Mouse (Mus musculus): ENCODE measurements around the gene Arap1. TPM values are rescaled to one million over a fixed set of nuclear protein-coding genes. Genes with fewer than 3 reads are reported as not detected.

Gene Arap1
- total and polyA plus RNA-seq, 2 experiments, result 43.8 to 88.2 TPM

GRCm38 (mm10) chr7:101354423-101354822, 6.6 kb downstream of the Arap1 start:
- WGBS, result 8% methylated on average over 5 of the region's 5 CpGs
- DNase-seq (ENCODE audit: extremely low read depth, low read depth, low spot score), result peak; percentile 98
- TF ChIP-seq CTCF (IDR thresholded peaks at IDR 0.05; ENCODE audit: low read depth, low read length) (no peak), POLR2A (IDR thresholded peaks at IDR 0.05; ENCODE audit: extremely low read depth, insufficient read depth, low read length) (no peak)
- H3K9ac ChIP-seq (ENCODE audit: low read depth, low read length), result peak overlapping the region; percentile 40
- H3K27me3 ChIP-seq (ENCODE audit: control insufficient read depth, insufficient read depth, low read length), result no peaks in the 10 kb centered on the region
- peak overlapping the region; percentile 7; the same call in 1 of the 2 replicates for H3K4me3 ChIP-seq (ENCODE audit: insufficient read depth, low read depth, low read length)
- no peaks in the 10 kb centered on the region for H3K36me3 ChIP-seq (ENCODE audit: control insufficient read depth, insufficient read depth, low read length)
- H3K4me1 ChIP-seq (ENCODE audit: control insufficient read depth, insufficient read depth, low read length), result peaks cover 33% of the 10 kb centered on the region
- H3K79me2 ChIP-seq (ENCODE audit: control insufficient read depth, insufficient read depth, low read length), result no peaks in the 10 kb centered on the region
- H3K27ac ChIP-seq (replicated peaks; ENCODE audit: insufficient read depth, low read depth, low read length), result peak overlapping the region; percentile 89

DNA sequence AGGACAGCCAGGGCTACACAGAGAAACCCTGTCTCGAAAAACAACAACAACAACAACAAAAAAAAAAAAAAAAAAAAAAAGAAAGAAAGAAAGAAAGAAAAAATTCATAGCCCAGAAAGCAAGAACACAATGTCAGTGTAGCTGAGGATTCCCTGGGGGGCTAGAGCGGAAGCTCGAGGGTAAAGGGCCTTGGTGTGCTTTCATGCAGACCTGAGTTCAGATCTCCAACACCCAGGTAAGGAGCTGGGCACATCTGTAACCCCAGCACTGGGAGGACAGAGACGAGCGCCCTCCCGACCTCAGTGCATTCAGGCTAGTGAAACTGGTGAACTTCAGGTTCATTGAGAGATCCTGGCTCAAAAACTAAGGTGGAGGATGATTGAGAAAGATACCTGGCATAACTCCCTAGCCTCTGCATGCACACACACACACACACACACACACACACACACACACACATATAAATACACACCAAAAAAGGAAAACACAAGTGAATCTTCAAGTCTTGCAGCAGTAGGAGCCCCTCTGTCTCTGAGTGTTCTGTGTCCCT, 7.8 kb downstream of the Arap1 start:
- no peaks in the 10 kb centered on the region for H3K79me2 ChIP-seq (ENCODE audit: control insufficient read depth, insufficient read depth, low read length)
- TF ChIP-seq POLR2A (IDR thresholded peaks at IDR 0.05; ENCODE audit: extremely low read depth, insufficient read depth, low read length), result no peak
- TF ChIP-seq CTCF (IDR thresholded peaks at IDR 0.05; ENCODE audit: low read depth, low read length), result no peak
- H3K4me1 ChIP-seq (ENCODE audit: control insufficient read depth, insufficient read depth, low read length), result peaks cover 27% of the 10 kb centered on the region
- no peaks in the 10 kb centered on the region for H3K27me3 ChIP-seq (ENCODE audit: control insufficient read depth, insufficient read depth, low read length)
- no peak overlapping the region for H3K4me3 ChIP-seq (ENCODE audit: insufficient read depth, low read depth, low read length)
- H3K9ac ChIP-seq (ENCODE audit: low read depth, low read length), result no peak overlapping the region
- DNase-seq (ENCODE audit: extremely low read depth, low read depth, low spot score), result peak; percentile 95
- WGBS, result 60% methylated on average over 6 of the region's 6 CpGs
- H3K36me3 ChIP-seq (ENCODE audit: control insufficient read depth, insufficient read depth, low read length), result no peaks in the 10 kb centered on the region
- peak overlapping the region; percentile 22; the same call in 1 of the 2 replicates for H3K27ac ChIP-seq (replicated peaks; ENCODE audit: insufficient read depth, low read depth, low read length)

DNA sequence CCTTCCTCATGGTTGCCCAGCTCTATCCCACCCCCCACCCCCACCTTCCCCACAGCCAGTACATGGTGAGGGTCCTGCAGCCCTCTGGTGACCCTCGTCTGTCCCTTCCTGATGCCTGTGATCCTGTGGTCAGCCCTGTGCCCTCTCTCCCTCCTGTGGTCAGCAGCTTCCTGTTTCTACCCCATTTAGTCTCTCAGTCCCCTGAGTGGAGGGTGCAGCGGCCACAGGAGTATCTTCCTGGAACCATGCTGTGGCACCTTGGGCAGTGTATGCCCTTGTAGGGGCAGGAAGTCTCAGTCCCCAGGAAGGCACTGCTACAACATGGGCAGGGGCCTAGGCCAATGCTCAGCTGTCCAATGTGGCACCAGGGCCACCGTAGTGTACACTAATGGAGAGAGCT, 9.0 kb downstream of the Arap1 start:
- no peaks in the 10 kb centered on the region for H3K79me2 ChIP-seq (ENCODE audit: control insufficient read depth, insufficient read depth, low read length)
- TF ChIP-seq POLR2A (IDR thresholded peaks at IDR 0.05; ENCODE audit: extremely low read depth, insufficient read depth, low read length) (no peak), CTCF (IDR thresholded peaks at IDR 0.05; ENCODE audit: low read depth, low read length) (no peak)
- WGBS, result 77% methylated on average over 3 of the region's 3 CpGs
- H3K4me3 ChIP-seq (ENCODE audit: insufficient read depth, low read depth, low read length), result no peak overlapping the region
- H3K27ac ChIP-seq (replicated peaks; ENCODE audit: insufficient read depth, low read depth, low read length), result no peak overlapping the region
- H3K27me3 ChIP-seq (ENCODE audit: control insufficient read depth, insufficient read depth, low read length), result no peaks in the 10 kb centered on the region
- no peaks in the 10 kb centered on the region for H3K36me3 ChIP-seq (ENCODE audit: control insufficient read depth, insufficient read depth, low read length)
- peaks cover 22% of the 10 kb centered on the region for H3K4me1 ChIP-seq (ENCODE audit: control insufficient read depth, insufficient read depth, low read length)
- DNase-seq (ENCODE audit: extremely low read depth, low read depth, low spot score), result no peak
- H3K9ac ChIP-seq (ENCODE audit: low read depth, low read length), result peak overlapping the region; percentile 8; the same call in 1 of the 2 replicates

- Histone ChIP-seq H3K36me3 (ENCODE audit: control insufficient read depth, insufficient read depth, low read length) (no peaks in the 10 kb centered on the region), H3K9ac (ENCODE audit: low read depth, low read length) (no peak overlapping the region), H3K4me3 (ENCODE audit: insufficient read depth, low read depth, low read length) (no peak overlapping the region), H3K4me1 (ENCODE audit: control insufficient read depth, insufficient read depth, low read length) (peaks cover 5% of the 10 kb centered on the region; the same call in 1 of the 2 replicates), H3K27ac (replicated peaks; ENCODE audit: insufficient read depth, low read depth, low read length) (no peak overlapping the region), H3K27me3 (ENCODE audit: control insufficient read depth, insufficient read depth, low read length) (no peaks in the 10 kb centered on the region), H3K79me2 (ENCODE audit: control insufficient read depth, insufficient read depth, low read length) (no peaks in the 10 kb centered on the region)
- TF ChIP-seq CTCF (IDR thresholded peaks at IDR 0.05; ENCODE audit: low read depth, low read length) (no peak), POLR2A (IDR thresholded peaks at IDR 0.05; ENCODE audit: extremely low read depth, insufficient read depth, low read length) (no peak)
- 46% methylated on average over 3 of the region's 3 CpGs for WGBS
- DNase-seq (ENCODE audit: extremely low read depth, low read depth, low spot score), result peak; percentile 68
Measured at GRCm38 (mm10) chr7:101360406-101360805, 12.5 kb downstream of the Arap1 start.

- 89% methylated on average over 4 of the region's 4 CpGs for WGBS
Measured at GRCm38 (mm10) chr7:101361021-101361420, 13.2 kb downstream of the Arap1 start.

DNA sequence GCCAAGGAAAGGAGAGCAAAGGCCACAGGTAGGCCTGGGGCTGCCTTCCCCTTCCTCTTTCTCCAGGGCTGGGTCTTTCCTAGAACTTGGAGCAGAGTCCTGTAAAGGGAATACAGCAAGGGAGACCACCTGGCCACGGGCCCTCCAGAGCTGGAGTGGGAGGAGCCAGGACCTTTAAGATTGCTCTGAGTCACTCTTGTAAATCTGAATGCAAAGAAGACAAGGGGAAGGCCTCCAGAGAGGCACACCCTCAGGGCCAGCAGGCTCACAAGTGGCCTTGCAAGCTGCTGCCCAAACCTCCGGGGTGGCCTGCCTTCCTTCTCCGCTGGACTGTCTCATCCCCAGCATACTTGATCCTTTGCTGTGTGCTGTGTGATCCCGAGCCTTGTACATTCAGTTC, 13.9 kb downstream of the Arap1 start:
- no peaks in the 10 kb centered on the region for H3K36me3 ChIP-seq (ENCODE audit: control insufficient read depth, insufficient read depth, low read length)
- no peaks in the 10 kb centered on the region for H3K27me3 ChIP-seq (ENCODE audit: control insufficient read depth, insufficient read depth, low read length)
- no peak for TF ChIP-seq CTCF (IDR thresholded peaks at IDR 0.05; ENCODE audit: low read depth, low read length)
- no peak for TF ChIP-seq POLR2A (IDR thresholded peaks at IDR 0.05; ENCODE audit: extremely low read depth, insufficient read depth, low read length)
- peak overlapping the region; percentile 39 for H3K27ac ChIP-seq (replicated peaks; ENCODE audit: insufficient read depth, low read depth, low read length)
- peak overlapping the region; percentile 28; the same call in 1 of the 2 replicates for H3K4me3 ChIP-seq (ENCODE audit: insufficient read depth, low read depth, low read length)
- no peak for DNase-seq (ENCODE audit: extremely low read depth, low read depth, low spot score)
- no peaks in the 10 kb centered on the region for H3K79me2 ChIP-seq (ENCODE audit: control insufficient read depth, insufficient read depth, low read length)
- no peak overlapping the region; the same call in 1 of the 2 replicates for H3K9ac ChIP-seq (ENCODE audit: low read depth, low read length)
- 92% methylated on average over 4 of the region's 4 CpGs for WGBS
- peaks cover 3% of the 10 kb centered on the region; the same call in 1 of the 2 replicates for H3K4me1 ChIP-seq (ENCODE audit: control insufficient read depth, insufficient read depth, low read length)

More at GRCm38 (mm10) chr7:101361021-101361420, 13.2 kb downstream of the Arap1 start:
- Histone ChIP-seq H3K79me2 (ENCODE audit: control insufficient read depth, insufficient read depth, low read length) (no peaks in the 10 kb centered on the region), H3K4me1 (ENCODE audit: control insufficient read depth, insufficient read depth, low read length) (peaks cover 5% of the 10 kb centered on the region; the same call in 1 of the 2 replicates), H3K27me3 (ENCODE audit: control insufficient read depth, insufficient read depth, low read length) (no peaks in the 10 kb centered on the region), H3K4me3 (ENCODE audit: insufficient read depth, low read depth, low read length) (no peak overlapping the region), H3K9ac (ENCODE audit: low read depth, low read length) (no peak overlapping the region), H3K36me3 (ENCODE audit: control insufficient read depth, insufficient read depth, low read length) (no peaks in the 10 kb centered on the region), H3K27ac (replicated peaks; ENCODE audit: insufficient read depth, low read depth, low read length) (no peak overlapping the region)
- no peak for DNase-seq (ENCODE audit: extremely low read depth, low read depth, low spot score)
- TF ChIP-seq POLR2A (IDR thresholded peaks at IDR 0.05; ENCODE audit: extremely low read depth, insufficient read depth, low read length), result no peak
- TF ChIP-seq CTCF (IDR thresholded peaks at IDR 0.05; ENCODE audit: low read depth, low read length), result no peak
